Mouse (Mus musculus) lung, postnatal 14 days (tissue): ENCODE data around the gene Arhgef7.

ENCODE experiments used
- DNase-seq: peaks from one replicate; pipeline ENCODE4 v3.0.0; 2021

Gene Arhgef7

DNA sequence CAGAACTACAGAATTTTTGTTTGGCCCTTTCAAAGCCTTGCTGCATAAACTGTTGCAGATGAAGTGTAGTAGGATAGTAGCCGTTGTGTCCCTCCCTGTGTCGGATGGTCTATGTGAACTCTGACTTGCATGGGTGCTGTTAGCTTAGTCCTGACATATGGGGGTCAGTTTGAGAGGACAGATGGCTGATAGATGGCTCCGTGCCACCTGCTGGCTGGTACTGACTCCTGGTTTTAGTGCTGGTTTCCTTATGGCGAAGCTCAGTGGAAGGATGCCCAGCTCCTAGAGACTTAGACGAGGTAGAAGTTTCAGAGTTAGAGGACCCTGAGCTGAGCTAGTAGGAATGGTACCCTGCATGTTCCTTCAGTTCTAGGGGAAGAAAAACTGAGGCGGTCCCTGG, 42.5 kb downstream of the Arhgef7 start:
- no peak for DNase-seq

DNA sequence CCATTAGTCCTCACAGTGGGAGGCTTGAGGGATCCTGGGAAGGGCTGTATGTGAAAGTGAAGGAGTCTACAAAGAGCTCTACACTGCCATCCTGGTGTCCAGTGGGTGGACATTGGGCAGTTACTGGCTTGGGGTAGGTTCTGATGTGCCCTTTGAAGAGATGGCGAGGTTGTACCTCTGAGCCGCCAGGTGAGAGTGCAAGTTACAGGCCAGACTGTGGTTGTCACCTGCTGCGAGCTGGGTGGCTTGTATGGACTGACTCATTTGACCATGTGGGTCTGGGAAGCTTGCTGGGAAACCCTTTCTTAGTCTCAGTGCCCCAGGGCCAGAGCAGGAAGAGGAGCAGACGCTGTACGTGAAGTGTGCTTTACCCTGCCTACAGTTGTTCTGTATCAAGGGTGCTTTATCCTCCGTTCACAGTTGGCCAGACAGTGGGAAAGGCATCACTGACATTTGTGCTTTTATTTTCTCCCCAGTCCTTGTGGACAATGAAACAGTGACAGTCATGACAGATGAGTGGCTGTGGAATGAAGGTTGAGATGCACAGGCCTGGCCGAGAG, 43.1 kb downstream of the Arhgef7 start:
- DNase-seq = no peak

DNA sequence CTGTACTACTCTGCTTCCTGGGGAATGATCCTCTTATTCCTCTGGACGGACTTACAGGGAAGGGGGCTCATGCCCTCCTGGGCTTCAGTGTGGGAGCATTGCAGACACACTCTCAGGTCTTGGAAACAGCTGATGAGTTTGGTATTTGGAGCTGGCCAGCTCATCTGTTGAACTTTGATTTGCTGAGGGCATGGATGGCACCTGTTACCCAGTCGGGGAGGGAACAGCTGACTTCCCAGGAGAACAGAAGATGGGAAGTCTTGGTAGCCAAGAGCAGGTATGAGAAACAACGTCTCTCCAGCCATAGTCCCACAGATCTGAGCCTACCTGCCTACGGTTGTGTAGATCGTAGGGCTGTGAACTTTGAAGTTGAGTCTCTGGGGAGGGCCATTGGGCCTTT, 44.1 kb downstream of the Arhgef7 start:
- DNase-seq = no peak

DNA sequence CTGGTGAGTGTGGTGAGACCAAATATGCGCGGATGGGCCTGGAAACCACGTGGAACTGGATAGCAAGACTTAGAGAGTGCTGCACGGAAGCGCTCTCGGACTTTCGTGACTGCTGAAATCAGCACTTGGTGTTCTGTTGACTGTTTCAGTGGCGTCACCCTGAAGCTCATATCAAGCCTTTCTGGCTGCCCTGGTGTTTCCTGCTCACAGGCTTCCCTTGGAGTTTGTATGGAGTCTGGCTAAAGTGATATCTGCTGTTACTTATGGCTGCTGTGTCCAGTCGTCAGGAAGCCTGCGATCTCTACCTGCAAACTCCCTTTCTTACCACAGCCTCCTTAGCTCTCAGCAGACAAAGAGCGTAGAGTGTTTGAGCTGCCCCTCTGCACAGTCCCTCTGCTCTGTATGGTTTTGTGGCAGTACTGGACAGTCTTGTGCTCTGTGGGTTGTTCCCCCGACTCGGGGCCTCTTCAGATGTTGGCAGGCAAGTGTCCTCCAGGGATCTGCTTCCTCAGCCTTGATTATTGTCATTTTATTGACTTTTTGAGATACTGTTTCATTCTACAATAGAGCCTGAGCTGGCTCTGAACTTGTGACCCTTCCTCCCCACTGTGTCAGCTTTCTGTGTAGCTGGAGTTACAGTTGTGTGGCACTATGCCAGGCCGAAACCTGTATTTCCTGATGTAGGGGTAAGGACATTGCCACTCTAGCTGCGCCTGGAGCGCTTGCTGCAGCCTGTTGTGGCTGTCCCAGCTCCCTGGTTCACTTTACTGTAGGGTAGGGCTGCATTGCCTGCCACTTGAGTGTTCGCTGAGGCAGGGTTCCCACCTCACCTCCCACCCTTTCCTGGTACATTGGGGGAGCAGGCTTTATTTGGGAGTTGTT, 46.9 kb downstream of the Arhgef7 start:
- DNase-seq = peak; percentile 63

DNA sequence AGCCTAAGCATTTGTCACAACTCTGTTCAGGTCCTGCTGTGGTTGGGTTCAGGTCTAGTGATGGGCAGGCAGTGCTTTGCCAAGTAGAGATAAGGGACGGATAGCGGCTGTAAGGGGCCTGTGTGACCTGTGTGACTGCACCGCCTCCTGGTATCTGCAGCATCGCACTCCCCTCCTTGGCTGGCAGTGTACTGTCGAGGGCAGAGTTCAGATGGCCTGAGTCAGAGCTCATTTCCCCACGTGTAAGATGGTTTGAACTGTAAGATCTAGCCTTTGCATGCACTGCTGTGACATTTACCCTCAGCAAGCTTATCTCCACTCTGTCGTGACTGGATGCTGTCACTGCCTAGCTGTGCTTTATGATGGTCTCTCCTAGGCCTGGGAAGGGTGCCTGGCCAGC, 48.4 kb downstream of the Arhgef7 start:
- DNase-seq = no peak

DNA sequence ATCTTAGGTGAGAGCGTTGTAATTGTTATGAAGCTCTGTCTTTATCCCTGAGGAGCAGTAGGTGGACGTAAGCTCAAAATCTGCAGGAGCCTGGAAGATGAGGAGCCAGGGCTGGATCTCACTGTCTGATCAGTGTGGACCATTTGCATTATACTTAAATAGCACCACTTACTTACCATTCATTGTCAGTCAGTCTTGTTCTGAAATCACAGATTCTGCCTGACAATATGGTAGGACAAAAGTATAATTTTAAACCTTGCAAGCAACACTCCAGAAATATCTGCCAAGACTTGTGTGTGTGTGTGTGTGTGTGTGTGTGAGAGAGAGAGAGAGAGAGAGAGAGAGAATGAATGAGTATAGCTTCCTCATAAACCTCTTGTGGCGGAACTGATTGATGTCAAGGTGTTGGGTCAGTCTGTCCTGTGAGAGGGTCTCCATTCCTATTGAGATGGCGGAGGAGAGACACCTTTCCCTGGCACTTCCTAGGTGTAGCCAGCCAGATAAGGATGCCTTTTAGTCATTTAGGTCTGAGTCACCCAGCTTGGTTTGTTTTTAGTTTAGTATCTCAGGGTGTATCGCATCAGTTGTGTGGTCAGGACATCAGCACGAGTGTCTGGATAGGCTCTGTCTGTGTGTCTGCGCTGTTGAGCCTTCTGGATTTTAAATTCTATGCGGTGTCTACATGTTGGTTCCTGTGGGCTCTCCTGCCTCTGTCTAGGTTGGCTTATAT, 49.1 kb downstream of the Arhgef7 start:
- no peak for DNase-seq

DNA sequence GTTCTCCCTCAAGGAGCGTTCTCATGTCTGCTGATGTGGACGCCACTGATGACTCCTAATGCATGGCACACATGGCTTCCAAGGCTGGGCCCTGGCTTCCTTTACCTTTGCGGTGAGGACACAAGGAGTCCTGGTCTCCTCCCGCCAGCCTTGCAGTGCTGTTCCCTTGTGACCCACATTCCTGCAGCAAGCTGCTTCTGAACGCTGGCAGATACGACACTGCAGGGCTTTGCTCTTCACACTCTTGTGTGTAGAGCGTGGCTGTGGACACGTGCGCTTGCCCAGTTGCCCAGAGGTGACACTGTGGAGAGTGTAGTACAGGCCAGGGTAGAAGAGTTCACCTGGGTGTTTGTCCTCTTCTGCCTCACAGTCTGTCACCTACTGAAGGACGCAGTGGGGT, 49.7 kb downstream of the Arhgef7 start:
- DNase-seq = no peak

DNA sequence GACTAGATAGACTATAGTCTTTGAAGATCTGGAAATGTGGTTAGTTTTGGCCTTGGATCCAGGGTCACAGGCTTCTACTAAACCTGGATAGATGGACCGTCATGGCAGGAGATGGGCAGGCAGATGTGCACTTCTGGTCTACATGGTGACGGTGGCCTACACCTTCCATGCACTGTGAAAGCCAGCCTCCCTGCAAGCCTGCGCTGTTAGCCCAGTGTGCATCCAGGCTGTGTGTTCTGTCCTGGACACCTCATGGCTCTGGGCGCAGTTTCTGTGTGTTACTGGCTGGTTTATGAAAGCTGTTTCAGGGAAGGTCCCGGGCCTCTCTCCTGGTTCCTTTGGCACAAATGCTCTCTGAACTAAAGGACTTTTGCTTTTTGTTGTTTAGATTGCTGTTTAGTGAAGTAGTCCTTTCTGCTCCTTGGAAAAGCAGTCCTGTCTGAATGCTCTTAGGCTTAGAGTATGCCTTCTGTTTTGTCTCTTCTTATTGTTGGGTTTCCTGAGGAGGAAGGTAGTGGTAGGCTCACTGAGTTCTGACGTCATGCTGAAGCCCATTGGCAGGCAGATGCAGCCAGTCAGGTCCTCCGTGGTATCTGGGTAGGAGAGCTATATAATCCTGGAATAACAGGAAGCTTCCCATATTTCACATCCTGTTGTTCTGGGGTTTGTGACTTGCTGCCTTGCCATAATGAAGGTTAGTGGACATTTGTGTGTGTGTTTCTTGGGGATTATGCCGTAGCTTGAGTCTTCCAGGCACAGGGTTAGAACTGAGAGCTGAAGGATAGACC, 51.3 kb downstream of the Arhgef7 start:
- DNase-seq = peak; percentile 50

DNA sequence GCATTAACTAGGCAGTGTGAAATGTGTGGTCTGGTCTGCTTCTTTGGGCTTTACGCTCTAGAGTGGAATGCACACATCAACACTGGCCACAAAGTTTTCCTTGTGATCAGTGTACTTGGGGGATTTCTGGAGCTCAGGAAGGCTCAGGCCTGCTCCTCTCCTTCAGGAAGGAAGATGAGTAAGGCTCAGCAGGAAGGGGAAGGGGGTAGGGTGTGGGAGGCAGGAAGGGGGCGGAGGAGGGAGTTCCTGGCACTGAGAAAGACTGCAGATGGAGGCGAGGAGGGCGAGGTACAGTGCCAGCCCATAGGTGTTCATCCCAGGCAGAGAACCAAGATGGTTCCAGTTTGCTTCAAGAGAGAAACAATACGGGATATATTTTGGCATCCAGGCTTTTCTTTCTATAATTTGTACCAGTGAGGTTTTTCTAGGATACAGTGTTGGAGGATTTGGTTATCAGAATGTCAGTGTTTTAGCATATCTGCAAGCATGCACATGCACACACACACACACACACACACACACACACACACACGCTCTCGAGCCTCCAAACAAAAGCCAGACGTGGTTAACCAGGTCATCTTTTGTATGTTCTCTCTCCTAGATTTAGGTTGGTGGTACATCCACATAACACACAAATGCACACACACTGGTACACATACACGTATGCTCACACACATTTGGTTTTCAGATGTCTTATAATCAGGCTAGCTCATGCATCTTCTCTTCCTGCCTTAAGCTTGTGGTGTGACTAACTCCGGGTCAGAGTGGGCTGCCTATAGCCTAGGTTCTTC, 52.5 kb downstream of the Arhgef7 start:
- peak; percentile 37 for DNase-seq

DNA sequence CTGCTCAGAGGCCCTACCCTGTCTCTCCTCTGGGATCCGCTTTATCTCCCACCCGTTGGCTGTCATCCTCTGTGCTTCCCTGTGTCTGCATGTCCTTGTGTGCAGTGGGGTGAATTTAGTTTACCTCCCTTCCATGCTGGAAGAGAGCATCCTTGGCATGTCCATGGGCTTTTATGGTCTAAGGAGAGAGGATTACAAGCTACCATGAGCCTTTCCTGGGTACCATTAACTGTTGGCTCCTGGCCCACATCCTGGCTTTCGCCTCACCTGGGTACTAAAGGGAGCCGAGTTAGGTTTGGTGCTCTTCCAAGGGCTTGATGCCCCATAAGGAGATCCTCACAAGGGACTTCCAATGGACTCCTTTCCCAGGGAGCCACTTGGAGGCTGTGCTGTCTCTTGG, 53.1 kb downstream of the Arhgef7 start:
- no peak for DNase-seq

DNA sequence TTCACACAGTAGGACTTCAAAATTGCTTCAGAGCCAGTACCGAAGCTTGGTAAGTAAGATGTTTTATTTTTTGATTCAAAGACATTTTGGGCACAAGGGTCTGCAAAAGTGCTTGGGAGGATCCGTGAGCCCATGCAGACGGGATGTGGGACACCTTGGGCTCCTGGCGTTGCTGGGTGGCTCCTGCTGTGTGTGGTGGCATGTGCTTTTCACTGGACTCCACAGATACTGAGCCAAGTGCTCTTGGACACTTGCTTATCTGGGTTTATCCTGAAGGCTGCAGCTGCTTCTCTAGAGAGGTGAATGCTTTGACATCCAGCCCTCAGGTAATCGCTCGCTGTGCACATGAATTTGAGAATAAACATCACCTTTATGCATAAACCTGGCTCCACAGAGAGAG, 55.1 kb downstream of the Arhgef7 start:
- DNase-seq = no peak

DNA sequence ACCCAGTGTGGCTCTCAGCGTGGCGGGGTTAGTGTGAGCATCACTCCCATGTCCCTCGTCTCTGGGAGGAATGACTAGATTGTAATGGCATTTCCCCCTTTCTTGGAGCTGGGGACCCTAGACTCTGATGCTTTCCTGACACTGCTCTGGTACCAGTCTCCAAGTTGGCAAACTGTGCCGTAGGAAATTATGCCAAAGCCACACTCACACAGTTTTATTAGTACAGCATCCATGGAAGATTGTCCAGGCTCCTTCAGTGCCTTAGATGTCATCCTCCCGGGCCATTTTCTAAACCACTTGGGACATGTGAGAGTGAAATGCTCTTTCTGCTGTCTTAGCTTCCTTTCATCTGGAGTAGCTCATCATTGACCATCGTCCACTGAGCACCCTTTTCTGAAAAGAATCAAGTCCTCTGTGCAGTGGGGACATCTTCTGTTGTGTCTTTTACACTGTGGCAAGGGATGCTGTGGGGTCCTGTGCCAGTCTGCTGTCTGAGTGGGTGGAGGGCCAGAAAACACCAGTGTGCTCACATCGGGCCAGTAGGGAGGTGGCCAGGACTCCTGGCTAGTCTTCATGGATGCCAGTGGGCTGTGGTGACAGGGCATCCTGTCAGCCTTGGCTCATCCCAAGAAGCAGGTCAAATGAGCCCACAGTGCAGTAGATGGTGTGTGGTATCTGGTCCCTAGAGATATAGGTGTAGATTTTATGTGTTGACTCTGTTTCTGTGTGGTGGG, 56.5 kb downstream of the Arhgef7 start:
- no peak for DNase-seq

DNA sequence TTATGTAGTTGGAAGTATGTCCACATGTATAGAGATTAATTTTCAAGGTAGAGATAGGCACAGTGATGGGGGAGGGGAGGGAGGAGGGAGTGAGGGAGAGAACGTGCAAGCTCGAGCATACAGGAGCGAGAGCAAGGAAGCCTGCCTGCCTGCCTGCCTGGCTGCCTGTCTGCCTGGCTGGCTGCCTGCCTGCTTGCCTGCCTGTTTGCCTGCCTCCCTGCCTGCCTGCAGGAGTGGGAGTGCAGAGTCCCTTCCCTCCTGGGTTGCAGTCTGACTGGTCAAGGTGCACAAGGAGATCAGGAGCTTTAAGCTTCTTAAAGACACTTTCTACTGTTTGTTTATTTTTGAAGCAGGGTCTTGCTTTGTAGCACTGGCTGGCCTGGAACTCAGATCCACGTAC, 57.6 kb downstream of the Arhgef7 start:
- DNase-seq = no peak

DNA sequence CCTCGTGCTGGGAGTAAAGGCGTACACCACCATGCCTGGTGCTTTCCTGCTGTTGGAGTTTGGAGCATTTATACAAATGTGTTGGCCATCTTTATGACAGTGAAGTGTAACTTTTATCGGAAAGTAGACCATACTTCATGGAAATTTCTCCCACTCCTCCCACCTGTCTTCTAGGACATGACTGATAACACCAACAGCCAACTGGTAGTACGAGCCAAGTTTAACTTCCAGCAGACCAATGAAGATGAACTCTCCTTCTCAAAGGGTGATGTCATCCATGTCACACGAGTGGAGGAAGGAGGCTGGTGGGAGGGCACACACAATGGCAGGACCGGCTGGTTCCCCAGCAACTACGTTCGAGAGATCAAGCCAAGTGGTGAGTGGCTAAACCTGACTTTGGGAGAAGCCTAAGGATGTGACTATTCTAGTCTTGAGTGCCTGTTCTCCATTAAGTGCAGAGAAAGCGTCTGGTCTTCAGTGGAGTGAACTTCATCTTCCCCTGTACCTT, 58.1 kb downstream of the Arhgef7 start:
- DNase-seq = no peak

DNA sequence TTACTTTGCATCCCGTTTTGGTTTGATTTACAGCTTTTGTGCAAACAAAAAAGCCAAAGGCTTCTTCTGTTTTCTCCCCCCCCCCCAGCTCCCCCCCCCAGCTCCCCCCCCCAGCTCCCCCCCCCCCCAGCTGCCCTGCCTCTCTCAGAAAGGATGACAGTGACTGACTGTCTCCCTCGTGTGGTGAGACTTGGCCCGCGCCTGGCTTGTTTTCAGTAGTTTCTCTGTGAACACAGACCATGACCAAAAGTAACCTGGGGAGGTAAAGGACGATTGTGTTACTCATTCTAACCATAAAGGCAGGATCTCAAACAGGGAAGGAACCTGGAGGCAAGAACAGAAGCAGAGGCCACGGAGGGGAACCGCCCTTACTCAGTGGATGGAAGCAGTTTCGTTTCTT, 60.7 kb downstream of the Arhgef7 start:
- peak; percentile 68 for DNase-seq

DNA sequence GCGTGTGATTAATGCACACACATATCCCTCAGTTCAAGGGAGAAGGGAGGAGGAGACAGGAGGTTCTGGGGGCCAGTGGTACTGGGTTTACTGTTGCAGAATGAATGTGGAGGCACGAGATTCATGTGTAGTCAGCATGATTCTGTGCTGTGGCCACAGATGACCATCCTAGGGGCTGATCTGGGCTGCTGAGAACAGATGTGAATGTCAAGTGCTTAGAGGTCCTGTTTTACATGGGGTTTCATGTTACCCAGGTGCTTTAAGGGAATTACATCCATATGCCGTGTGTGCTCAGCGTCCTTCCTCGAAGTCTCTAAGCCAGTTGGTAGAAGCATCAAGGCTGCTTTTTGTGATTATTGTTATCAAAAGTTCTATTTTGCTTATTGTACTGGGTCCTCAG, 61.6 kb downstream of the Arhgef7 start:
- no peak for DNase-seq

DNA sequence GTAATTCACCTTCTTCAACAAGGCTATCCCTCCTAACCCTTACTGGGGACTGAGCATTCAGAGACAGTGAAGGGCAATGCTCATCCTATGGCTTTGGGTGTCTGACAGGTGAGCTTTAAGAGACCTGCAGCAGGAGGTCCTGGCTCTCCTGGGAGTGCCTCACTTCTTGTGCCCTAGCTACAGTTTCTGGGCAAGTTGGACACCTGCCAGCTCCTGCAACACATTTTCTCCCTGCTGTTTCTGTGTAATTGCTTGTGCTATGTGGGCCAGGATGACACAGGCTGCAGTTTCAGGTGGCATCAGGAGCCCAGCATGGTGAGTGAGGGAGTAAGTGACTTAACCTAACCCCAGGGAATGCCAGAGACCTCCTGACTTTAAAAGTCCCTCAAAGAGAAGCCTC, 67.4 kb downstream of the Arhgef7 start:
- no peak for DNase-seq

DNA sequence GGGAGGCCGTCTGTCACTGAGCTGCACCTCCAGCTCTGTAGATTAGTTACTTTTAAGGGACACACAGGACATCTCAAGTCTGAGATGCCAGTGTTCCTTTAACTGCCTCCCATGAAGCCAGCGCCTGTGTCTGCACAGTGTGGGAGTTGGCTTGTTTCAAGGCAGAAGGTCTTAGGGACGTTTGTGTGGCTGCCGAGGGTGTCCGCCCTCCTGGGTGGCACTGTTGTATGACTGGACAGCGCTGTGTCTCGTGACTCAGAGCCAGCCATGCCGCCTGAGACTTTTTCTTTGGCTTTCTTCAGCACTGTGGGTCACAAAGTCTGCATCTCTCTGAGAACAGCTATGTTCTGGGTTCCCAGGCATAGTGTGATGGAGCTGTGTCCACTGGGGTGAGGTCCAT, 69.6 kb downstream of the Arhgef7 start:
- DNase-seq = no peak

DNA sequence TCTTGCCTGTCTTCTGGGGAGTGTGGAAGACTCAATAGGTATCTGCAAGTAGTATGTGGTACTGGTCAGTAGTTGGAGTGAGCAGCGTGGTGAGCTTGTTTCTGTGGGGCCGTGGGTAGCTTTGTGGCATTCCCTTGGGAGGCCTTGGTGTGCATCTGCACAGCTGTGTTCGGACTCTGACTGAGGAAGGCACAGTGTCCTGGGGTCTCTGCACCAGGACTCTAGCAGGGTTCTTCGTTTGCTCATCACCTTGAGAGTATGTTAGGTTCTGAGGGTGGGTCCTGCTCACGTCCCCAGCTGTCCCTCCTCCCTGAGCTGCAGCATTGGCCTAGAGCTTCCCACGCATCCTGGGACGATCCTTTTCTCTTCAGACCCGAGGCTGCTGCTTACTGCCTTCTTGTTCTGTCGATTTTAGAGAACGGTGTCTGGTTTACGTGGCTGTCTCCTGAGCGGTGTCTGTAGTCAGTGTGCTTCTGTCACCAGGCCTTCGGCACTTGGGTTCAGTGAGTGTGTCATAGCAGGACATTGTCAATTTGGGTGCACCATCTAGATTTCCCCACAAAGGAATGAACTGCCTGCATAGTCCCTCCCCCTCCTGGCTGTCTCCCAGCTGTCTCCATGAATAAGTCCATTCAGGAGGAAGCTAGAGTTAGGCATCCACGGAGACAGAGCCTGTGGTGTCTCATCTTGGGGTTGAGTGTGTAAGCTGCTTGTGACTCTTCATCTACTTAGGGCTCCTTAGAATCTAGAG, 70.4 kb downstream of the Arhgef7 start:
- DNase-seq = peak; percentile 37

DNA sequence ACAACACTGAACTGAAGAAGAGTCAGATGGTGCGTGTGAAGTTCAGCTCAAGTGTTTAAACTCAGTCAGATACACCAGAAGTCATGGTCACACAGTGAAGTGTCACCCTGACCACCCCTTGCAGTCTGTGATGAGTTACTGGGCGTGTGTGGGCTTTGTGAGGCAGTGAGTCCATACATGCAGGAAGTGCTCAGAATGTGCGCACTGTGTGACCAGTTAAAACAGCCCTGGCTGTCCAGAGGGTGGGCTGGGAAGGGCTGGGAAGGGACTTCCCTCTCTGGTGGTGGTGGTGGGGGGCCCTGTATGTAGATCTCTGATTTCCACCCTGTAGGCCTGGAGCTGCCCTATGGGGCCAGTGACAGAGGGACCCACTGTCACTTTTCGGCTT, 71.0 kb downstream of the Arhgef7 start:
- no peak for DNase-seq

DNA sequence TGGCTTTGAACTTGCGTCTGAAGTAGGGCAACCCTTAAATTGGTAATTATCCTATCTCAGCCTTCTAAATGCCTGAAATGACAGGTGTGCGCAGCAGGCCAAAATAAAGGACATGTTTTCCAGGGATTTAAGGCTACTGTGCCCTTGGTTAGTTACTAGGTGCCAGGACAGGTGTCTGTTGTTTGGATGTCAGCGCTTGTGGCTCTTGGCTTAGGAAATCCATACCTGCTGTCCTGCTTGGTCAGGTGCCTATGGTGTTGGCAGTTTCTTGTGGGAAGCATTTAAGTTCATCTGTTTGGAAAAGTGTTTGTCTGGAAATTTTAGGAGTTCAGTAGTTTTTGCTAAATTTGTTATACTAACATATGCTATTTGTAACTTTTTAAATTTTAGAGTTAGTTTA, 71.6 kb downstream of the Arhgef7 start:
- DNase-seq = no peak
